Mouse (Mus musculus) heart, adult 11 months (tissue): Measurements from ENCODE around the gene Avpi1.

ENCODE experiments used
- DNase-seq: peaks from one replicate; pipeline ENCODE4 v3.0.0; 2022

Gene Avpi1

DNA sequence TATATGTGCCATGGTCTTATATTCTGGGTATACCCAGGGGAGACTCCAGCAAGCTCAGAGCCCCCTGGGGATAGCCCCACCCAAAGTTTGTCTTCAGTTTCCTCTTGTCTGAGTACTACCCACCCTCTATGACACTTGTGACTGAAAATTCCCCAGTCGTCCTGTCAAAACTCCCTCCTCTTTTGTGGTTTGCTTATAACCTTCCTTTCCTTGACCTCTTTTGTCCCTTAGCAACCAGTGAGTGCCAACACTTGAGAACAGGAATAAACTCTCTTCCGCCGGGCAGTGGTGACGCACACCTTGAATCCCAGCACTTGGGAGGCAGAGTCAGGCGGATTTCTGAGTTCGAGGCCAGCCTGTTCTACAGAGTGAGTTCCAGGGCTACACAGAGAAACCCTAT, 15.2 kb upstream of the Avpi1 start:
- DNase-seq = no peak

DNA sequence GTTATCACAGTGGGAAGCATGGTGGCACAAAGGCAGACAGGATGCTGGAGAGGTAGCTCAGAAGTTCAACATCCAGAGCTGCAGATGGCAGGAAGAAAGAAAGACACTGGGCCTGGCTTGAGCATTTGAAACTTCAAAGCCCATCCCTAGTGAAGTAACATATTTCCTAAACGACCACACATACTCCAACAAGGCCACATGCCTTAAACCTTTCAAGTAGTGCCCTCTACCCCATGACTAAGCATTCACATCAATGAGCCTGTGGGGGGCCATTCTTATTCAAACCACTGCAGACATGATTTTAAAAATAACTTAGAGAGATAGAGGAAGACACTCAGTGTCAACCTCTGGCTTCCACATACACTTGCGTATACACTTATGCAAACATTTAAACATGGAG, 13.9 kb upstream of the Avpi1 start:
- no peak for DNase-seq

DNA sequence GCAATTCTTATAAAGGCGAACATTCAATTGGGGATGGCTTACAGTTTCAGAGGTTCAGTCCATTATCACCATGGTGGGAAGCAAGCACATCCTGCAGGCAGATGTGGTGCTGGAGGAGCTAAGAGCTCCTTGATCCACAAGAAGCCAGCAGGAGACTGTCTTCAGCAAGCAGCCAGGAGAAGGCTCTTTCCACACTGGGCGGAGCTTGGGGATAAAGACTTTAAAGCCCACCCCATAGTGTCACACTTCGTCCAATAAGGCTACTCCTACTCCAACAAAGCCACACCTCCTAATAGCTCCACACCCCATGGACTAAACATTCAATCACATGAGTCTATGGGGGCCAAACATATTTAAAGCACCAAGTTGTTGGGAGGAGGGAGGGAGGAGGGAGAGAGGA, 13.1 kb upstream of the Avpi1 start:
- DNase-seq = no peak

DNA sequence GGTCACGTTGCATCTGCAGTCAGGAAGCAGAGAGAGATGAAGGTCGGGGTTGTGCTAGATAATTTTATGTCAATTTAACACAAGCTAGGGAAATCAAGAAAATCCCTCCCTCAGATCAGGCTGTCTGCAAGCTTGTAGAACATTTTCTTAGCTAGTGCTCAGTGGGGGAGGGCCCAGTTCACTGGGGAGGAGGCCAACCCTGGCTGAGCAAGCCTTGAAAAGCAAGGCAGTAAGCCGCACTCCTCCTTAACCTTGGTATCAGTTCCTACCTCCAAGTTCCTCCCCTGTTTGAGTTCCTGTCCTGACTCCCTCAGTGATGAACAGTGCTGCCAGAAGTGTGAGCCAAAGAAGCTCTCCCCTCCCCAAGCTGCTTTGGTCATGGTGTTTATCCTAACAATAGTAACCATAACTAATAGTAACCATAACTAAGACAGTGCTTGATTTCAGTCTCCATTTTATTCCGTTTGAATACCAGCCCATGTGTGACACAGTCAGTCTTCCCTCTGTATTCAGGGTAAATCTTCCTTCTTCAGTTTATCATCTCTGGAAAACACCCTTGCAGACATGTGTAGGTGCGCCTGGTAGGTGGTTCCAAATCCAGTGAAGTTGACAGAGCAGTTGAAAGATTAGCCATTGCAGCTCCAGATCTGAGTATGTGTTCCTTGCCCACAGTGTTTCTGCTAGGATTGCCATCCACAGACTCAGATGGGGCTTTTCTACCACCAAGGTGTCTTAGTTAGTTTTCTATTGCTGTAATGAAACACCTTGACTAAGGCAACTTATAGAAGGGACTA, 11.1 kb upstream of the Avpi1 start:
- no peak for DNase-seq

DNA sequence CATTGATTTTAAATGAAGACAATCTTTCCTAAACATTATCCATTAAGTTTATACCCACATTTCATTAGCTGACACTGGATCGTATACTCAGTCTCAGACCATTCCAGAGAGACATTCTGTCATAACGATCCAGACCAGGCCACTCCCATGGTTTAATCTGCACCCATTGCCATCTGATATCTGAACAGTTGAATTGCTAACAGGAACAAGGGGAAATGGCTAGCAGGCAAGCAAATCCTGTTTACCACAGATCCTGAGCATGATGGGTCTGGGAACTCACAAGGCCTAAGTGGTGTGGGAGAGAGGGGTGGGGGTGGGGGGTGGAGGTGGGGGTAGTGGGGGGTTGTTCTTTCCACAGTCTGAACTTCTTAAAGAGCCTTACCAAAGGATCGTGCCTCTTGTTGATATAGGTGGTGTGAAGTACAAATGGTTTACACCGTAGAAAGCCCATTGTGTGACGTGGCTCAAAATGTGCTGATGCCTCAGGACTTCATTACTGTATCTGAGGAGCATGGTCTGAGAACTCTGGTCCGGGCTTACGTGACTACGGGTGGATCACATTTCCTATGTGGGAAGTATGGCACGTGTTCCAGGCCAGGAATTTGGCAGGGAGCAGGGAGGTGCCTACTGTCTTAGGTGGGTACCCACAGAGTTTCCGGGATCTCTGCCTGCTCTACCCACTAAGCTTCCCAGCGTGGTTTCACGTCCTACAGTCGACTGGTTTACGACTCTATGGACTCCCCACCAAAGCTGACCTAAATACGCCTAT, 9.8 kb upstream of the Avpi1 start:
- no peak for DNase-seq

DNA sequence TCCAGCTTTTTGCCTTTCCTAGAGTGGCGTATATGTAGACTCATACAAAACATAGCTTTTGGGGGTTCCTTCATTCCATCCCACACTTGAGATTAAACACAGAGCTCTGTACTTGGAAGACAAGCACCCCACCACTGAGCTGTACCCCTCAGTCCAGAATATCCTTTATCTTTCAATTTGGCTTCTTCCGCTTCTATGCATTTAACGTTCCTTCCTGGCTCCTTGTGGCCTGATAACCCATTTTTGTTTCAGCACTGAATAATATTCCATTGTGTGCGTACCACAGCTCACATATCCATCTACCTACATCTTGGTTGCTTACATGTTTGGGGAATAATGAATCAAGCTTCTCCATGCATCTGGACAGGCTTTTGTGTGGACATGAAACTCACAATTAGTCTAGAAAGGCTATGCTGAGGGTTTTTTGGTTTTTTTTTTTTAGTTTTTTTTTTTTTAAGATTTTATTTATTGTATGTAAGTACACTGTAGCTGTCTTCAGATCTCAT, 8.4 kb upstream of the Avpi1 start:
- no peak for DNase-seq

DNA sequence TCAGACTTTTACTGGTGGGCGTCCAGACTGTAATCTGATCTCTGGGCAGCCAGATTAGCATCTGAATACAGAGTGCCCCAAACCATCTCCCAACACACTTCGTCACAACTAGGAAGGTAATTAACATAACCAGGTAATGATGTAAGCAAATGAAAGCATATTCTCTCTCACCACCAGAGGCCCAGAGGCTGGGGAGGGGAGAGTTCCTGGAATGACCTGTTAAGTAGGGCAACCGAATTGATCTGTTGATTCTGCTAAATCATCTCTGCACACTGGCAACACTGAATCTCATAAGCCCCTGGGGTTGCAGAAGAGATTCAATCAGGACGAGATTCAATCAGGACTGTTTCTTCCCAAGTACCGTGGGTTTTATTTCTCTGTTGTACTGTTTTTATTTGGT, 7.3 kb upstream of the Avpi1 start:
- no peak for DNase-seq

DNA sequence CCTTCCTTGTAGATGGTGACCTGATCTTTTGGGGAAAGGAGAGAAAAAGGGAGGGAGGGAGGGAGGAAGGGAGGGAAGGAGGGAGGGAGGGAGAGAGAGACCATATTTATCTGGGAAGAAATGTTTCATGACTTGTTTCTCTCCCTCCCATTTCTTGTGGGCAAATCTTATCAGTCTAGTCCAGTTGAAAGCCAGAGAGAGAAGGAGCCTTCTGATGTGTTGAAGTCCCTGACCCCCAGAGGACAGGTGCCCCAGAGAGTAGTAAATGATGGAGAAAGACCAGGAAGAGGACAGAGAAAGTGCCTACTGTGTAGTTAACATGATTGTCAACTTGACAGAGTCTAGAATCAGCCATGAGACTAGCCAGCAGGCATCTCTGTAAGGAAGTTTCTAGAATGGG, 6.2 kb upstream of the Avpi1 start:
- DNase-seq = no peak

DNA sequence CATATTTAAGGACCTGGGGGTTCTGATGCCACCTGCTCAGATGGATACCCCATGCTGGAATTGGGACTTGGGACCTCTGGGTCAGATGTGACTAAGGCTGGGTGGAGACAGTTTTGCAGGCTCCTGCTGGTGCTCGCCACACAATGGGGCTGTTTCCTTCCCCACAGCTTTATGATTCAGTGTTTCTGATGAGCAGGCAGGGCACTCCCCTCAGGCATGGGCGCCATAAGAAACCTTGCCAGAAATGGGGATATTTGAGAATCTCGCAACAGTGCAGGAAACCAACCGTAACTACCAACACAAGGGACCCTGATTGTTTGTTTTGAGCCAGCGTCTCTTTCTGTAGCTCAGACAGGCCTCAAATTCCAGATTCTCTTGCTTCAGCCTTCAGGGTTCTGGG, 2.2 kb upstream of the Avpi1 start:
- DNase-seq = peak; percentile 95

DNA sequence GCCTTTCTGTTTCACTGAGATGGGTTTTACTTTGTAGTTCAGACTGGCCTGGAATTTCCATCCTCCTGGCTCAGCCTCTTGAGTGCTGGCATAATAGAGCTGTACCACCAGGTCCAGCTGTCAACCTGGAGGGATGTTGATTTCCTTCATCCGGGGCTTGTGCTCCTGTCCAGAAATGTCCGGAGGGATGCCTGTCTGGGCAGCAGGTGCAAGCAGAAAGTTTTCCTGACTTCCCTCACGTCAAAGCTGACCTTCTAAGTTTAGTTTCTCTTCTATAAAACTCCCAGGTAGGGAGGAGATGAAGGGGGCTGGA, 1.4 kb upstream of the Avpi1 start:
- peak; percentile 92 for DNase-seq

DNA sequence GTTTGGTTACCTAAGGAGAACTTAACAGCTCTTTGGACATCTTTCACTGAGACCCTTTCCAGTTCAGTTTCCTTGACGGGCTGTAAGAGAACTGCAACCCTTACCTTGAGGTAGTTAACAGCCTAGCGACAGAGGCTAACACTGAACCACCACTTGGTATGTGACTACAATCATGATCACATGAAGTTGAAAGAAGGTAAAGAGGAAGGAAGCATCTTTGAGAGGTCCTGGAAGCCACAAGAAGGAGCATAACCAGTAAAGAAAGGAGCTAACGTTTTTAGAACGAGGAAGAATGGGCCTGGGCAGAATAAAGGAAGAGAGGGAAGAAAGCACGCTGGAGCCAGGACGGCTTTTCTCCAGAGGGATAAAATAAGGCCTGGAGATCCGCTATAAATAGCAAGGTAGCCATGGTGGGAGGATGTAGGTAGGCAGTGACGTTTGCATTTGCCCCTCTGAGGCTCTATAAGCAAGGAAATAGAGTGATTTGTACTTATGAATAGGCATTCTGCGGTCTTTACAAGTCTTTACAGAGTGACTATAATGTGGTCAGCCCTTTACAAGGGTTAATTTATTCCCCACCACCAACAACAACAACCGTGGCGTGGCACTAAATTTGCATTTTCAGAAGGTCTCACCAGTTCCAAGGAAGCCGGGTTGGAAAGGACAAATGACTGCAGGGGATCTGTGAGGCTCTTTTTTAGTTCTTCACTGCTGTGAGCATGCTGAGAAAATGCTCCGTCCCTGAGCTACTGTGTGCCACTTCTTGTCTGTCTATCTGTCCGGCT, 842 bp upstream of the Avpi1 start:
- DNase-seq = no peak

DNA sequence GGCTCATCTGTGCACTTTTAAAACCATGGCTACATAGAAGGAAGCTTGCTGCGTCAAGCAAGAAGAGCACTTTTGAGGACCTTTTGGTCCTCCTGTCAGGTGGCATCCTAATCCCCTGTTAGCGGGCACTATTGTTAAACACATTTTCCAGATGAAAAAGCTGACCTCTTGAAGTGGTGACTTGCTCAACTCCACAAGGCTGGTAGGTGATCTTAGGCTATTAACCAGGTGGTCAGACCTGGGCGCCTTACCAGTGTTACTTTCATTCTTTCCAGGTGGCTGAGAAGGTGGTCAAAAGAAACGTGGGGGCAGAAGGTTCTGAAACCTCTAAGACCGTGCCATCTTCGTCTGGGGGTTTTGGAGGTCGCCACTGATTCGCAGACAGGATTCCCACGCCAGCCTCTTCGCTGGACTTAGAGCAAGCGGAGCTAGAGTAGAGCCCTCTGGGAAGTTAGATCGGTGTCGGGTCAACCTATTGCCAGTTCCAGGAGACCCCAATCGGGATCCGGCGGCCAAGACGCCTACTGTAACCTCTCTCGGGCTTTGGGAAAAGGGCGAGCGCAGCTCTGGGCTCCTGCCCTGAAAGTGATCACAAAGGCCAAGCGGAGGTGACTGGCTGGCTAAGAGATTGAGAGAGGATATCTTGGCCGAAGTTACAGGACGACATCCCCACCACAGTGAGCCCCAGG, 663 bp downstream of the Avpi1 start:
- DNase-seq = no peak

DNA sequence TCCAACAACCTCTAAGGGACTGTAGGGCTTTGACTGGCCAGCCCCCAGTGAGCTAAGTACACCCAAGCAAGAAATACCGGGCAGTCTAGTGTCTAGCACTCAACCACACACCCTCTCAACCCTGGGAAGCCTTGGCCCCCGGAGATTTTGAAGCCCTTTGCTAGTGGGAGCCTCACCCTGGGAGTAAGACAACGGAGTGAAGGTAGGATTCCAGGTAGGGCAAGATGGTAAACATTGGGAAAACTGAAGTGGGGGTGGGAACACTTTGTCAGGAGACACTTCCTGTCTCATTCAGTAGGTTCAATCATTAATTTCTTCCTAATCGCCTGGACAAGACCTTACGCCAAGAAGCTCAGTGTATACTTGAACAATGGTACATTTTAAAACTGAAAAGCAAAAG, 1.8 kb downstream of the Avpi1 start:
- peak; percentile 89 for DNase-seq

DNA sequence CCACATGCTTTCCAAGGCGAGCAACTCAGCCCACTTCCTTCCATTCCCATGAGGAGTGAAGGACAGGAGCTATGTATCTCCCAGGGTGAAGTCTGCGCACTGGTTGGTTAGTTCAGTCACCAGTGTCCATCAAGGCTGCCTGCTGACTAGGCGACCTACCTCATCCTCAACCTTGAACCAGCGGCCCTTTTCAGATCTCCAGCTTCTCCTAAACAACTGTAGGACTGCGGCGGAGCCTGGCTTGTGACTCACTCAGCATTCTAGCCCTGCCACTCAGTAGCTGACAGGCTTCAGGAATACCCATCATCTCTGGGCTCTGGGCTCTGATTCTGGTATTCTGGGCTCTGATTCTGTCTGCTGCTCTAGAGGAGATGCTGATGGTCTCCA, 2.6 kb downstream of the Avpi1 start:
- DNase-seq = peak; percentile 85

DNA sequence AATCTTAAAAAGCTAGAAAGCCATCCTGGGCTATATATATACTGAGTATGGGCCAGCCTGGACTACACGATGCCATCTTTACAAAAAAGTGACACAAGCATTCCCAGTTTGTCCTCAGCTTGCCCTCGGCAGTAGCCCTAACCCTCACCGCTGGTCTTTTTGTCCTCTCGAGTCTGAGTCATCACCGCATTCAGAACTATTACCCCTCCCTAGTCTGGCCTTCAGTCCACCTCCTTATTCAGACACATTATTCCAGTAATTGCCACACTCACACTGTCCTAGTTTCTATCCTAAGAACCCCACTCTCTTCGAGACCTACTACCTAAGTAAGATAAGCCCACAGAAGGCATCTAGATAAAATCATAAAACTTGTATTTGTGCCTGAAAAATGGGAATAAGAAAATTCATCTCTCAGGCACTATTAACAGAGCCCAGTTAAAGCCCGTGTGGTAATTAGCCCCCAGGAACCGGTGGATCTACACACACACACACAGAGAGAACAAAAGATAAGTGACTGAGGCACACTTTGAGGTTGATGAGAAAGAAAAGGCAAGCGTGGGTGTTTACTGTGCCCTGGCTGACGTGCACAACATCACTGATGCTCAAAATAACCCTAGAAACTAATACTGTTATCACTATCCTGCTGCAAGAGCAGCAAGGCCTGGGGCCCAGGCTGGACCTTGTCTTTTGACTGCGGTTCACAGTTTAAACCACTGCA, 3.2 kb downstream of the Avpi1 start:
- DNase-seq = no peak

DNA sequence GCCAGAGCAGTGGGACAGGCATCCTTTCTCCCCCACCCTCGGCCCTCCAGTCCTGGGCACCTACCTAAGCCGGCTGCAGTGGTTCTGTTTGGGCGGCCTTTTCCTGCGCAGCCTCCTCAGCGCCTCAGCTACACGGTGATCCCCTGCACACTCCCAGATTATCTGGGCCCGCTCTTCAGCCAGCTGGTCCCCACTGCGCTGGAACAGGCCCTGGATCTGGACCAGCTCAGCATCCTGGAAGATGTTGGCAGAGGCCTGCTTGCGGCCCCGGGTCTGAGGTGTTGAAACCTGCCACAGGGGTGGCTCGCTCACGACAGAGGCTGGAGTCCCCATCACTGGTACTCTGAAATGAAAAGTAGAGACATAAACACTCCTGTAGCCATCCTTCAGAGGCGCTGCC, 4.2 kb downstream of the Avpi1 start:
- DNase-seq = no peak

DNA sequence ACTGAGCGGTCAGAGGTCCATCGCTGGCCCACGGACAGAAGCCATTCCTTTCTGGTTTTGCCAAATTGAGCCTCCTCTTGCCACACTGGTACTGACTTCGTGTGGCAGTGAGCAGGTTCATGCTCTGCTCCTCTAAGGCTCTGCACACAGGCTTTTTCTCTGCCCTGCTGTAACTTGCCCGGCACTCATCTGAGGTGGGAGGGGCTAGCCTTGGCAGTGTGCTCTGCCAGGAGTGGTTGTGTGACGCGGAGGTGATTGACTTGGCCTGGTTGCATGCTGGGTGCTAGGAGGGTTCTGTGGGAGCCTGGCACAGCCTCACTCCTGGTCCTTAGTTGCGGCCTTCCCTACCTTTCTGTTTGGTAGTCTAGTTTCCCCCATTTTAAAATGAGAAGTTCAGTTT, 8.4 kb downstream of the Avpi1 start:
- DNase-seq = no peak

DNA sequence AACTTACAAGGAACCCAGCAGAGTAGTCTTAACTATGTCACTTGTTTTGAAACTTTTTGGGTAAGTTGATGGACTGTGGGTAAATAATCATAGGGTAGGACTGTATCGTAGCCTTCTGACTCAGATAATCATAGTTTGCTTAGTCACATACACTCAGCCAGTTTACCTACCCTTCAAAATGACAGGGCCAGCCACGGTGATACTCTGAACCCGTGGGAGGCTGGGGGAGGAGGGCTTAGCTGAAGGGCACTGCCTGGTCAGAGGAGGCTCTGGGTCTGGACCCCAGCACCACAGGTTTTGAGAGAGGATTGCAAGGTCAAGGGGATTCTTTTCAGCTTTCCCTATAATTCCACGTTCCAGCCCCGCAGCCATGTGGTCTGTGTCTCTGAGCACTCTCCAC, 10.3 kb downstream of the Avpi1 start:
- DNase-seq = no peak

DNA sequence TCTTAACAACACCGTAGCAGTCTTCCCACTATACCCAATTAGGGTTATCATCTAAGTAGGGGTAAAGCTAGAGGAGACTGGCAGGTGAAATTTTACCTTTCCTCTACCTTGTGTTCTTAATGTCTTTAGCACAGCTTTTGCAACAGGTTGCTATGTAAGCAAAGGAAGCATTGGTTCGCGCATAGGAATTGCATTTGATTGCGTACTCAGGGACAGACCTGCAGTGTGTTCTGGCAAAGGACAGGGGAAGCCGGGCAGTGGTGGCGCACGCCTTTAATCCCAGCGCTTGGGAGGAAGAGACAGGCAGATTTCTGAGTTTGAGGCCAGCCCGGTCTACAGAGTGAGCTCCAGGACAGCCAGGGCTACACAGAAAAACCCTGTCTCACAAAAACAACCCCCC, 10.7 kb downstream of the Avpi1 start:
- no peak for DNase-seq

DNA sequence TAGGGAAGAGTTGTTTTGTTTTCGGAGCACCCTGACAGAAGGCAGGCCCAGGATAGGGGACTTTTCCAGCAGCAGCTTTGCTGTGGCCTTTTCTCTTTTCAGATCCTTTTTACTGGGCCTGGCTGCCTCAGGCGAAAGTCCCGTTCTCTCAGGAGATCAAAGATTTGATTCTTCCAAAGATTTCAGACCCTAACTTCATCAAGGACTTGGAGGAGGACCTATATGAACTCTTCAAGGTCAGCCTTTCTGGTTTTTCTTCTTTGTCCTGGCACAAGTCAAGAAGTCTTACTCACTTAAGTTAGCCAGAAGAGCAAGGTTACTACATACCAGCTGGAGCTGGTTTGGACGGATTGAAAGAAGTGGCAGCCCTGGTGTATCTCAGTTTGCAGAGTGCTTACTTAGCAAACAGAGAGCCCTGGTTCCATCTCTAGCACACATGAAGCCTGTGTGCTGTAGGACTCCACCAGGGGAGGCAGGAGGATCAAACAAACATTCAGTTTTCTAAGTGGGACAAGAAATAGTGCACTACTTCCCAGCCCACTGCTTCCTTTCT, 13.0 kb downstream of the Avpi1 start:
- DNase-seq = no peak

DNA sequence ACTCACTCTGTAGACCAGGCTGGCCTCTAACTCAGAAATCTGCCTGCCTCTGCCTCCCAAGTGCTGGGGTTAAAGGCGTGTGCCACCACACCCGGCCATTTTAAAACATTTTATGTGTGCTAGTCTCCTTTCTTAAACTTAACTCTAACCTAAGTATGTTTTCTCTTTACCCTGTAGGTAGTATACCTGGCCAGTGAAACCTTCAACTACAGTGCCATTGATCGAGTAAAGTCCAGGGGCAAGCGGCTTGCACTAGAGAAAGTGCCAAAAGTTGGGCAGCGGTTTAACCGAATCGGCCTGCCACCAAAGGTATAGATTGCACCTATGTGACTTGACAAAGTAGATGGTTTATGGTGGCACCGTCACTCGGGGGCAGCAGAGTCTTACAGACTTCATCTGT, 24.2 kb downstream of the Avpi1 start:
- DNase-seq = peak; percentile 68

DNA sequence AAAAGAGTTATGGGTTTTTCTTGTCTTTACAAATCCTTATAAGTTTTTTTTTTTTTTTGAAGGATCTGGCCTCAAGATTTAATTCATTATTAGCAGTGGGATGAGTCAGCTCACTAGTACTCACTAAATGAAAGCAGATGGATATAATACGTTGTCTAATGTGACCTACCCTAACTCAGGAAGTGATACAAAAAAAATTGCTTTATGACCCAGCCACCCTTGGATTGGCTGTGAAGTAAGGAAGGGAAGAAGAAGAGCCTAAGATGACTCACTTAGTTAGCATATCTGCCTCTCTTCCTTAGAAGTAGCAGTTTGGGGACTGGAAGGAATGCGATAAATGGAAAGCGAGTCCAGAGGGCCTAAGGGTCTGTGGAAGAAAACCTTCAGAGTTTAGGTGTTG, 29.5 kb downstream of the Avpi1 start:
- DNase-seq = no peak
